Mouse (Mus musculus) hindlimb bud, embryonic 11.5 days (tissue): ENCODE measurements at regions not wholly inside any gene's neighbourhood (a gene's known extent, or its start where the extent isn't known, plus 50 kb on each side); places are given as distances from the start of the nearest gene placed in this dataset.

Experiments used
- DNase-seq: peaks from one replicate; pipeline ENCODE4 v3.0.0-alpha.2; 2012; ENCODE audit warnings: low read depth, low spot score; ENCODE audit errors: extremely low spot score

DNA sequence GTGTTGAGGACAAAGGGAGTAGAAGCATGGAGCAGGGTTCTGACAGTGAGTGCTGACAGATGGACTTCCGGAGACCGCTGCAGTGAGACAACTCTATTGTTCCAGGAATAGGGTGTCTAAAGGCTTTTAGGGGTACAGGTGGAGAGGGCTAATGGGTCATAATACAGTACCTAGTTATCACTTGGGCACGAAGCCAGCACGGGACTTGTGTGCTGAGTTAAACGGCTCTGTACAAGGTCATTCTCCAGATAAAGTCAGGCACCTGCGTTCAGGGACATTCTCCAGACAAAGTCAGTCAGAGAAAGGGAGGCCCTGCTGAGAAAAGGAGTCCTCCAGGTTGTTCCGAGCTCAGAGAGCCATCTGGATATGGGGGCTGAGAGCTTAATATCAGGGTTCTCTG is 60.2 kb upstream of the Itga6 start:
- no peak for DNase-seq

DNA sequence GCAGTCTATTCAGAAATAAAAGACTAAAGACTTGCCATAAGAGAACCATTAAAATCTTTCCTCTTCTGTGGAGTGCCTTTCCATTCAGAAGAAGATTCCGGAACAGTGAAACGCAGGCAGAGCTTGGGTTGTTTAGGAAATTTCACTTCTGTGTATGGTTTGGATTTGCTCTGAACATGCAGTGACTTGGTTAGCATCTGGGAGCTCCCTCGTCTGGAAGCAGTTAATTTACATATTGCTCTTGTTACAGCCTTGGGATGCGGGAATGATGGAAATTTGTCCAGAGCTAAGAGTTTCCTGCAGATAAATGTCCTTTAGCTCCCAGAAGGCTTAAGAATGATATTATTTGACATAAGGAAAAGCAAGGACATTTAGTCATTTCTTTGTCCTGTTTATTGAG is 56.4 kb upstream of the Itga6 start:
- DNase-seq = no peak

DNA sequence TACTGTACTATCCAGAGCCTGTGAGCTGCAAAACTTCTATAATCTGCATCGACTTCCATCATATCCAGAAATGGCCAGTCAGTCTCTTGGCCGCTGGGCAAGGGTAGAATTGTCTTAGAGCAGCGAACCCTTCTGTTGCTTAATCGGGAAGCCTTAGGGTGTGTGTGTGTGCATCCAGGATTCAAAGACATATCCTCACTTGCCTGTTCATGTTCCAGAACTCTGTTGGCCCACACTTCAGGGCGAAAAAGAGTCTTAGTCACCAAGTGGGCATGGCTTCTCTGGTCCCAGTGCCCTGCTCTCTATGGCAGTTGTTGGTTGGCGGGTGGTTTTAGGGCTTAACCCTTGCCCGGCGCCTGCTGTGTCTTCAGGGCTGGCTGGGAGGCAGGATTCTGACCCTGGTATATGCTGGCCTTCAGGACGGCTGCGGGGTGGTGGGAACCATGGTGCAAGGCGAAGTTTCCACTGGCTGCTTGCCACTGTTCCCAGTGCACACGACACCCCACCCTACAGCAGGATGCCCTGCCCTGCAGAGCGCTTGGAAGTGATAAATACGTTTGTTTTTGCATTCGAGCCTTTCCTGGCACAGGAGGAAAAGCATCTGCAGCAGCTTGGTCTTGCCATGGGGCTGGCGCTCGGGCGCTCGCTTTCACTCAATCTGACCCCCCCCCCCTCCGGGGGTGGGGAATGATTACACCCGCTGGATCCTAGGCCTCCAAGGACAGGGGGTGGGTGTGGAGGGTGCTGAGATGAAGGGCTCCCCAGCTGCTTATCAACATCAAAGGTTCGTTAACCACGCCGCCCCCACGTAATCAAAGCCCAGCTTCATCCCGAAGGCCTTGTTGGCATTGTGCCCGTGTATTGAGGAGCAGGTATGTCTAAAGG is 54.9 kb upstream of the Itga6 start:
- DNase-seq = no peak

DNA sequence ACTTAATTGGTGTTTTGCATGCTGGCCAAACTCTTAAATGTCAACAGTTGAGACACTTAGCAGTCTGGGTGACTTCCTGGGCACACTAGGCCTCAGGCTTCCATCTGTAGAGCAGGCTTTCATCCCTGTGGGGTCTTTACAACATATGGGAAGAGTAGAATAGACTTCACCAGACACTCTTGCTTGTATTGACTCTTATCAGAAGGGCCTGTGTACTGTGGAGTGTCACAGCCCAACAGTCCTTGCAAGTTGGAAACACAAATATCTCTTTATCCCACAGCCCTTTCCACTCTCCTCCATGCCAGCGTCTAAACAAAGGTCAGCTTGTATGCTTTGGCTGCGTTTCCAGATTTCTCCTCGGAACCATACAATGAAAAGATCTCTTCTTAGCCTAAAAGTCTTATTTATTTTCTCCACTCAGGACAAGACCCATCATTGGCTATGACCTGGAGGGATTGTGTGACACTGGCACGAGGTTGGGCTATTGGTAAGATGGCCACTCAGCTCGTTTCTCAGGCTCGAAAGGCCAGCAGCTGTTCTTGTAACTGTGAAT is 50.6 kb upstream of the Itga6 start:
- DNase-seq = no peak
